Mouse (Mus musculus): ENCODE measurements at regions not wholly inside any gene's neighbourhood (a gene's known extent, or its start where the extent isn't known, plus 50 kb on each side); places are given as distances from the start of the nearest gene placed in this dataset.

GRCm38 (mm10) chr10:9272243-9272642 lies 386.4 kb upstream of the Sash1 start:
- Histone ChIP-seq H3K4me1 (replicated peaks) (peaks cover 21% of the 10 kb centered on the region), H3K4me2 (peak overlapping the region; percentile 26), H3K36me3 (no peaks in the 10 kb centered on the region), H3K9me3 (no peaks in the 10 kb centered on the region), H3K27ac (replicated peaks) (peak overlapping the region; percentile 34; the same call in 1 of the 2 replicates), H3K4me3 (no peak overlapping the region), H3K27me3 (0 out of 2 replicates have a peak, but pooled peaks cover 3% of the 10 kb centered on the region), H3K9ac (no peak overlapping the region)
- WGBS, result 12% methylated on average over 5 of the region's 5 CpGs
- peak; percentile 86 for ATAC-seq (ENCODE audit: low read depth)

GRCm38 (mm10) chr10:9265528-9265927 lies 379.7 kb upstream of the Sash1 start:
- no peak for ATAC-seq (ENCODE audit: low read depth)
- no peaks in the 10 kb centered on the region for H3K9me3 ChIP-seq

DNA sequence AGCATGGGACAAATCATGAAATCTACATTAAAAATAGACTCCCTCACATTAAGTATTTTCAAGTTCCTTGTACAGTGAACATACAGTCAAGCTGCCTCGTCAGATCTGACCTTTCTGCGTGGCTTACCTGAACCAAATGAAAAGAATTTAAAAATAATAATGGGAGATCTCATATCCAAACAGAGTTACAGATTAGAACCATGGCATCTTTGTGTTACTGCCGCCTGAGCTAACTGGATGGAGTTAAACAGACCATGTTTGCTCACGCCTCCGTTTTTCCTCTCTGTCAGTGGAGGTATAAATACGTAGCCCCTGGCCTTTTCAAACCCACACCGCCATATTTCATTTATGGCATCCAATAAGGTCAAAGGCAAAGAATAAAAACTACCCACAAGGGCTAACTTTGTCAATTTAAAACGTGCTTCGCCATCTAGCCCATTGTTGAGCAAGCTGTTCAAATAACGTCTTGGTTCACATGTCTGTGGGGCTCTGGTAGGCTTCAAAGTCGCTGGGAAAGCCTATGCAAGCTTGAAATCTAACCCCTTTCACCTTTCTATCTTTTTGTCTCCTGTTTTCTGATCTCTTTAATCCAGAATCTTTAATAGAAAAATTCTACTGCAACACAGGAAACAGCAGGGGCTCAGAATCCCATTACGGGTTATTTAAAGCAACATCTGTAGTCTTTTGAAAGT lies 378.6 kb upstream of the Sash1 start:
- ATAC-seq (ENCODE audit: low read depth), result no peak
- WGBS, result 70% methylated on average over 12 of the region's 12 CpGs
- no peak overlapping the region for H3K4me3 ChIP-seq
- no peak overlapping the region for H3K9ac ChIP-seq
- H3K9me3 ChIP-seq, result no peaks in the 10 kb centered on the region
- no peak overlapping the region; the same call in 1 of the 2 replicates for H3K27ac ChIP-seq (replicated peaks)
- H3K4me1 ChIP-seq (replicated peaks), result no peaks in the 10 kb centered on the region
- H3K36me3 ChIP-seq, result no peaks in the 10 kb centered on the region
- H3K4me2 ChIP-seq, result no peak overlapping the region
- H3K27me3 ChIP-seq, result peaks cover 5% of the 10 kb centered on the region; the same call in 1 of the 2 replicates

More at GRCm38 (mm10) chr10:9265528-9265927, 379.7 kb upstream of the Sash1 start:
- Histone ChIP-seq H3K36me3 (no peaks in the 10 kb centered on the region), H3K4me2 (no peak overlapping the region), H3K9ac (no peak overlapping the region), H3K27me3 (peaks cover 5% of the 10 kb centered on the region; the same call in 1 of the 2 replicates), H3K4me3 (no peak overlapping the region), H3K27ac (replicated peaks) (no peak overlapping the region), H3K4me1 (replicated peaks) (no peaks in the 10 kb centered on the region)
- WGBS, result 96% methylated on average over 2 of the region's 2 CpGs

GRCm38 (mm10) chr10:9258705-9259104 lies 372.8 kb upstream of the Sash1 start:
- H3K27me3 ChIP-seq, result peaks cover 5% of the 10 kb centered on the region; the same call in 1 of the 2 replicates
- WGBS, result 93% methylated on average over 1 of the region's 1 CpGs
- H3K4me1 ChIP-seq (replicated peaks), result no peaks in the 10 kb centered on the region
- H3K9ac ChIP-seq, result no peak overlapping the region
- no peak overlapping the region for H3K4me3 ChIP-seq
- H3K4me2 ChIP-seq, result no peak overlapping the region
- no peak overlapping the region for H3K27ac ChIP-seq (replicated peaks)
- no peaks in the 10 kb centered on the region for H3K9me3 ChIP-seq
- ATAC-seq (ENCODE audit: low read depth), result no peak
- H3K36me3 ChIP-seq, result no peaks in the 10 kb centered on the region

DNA sequence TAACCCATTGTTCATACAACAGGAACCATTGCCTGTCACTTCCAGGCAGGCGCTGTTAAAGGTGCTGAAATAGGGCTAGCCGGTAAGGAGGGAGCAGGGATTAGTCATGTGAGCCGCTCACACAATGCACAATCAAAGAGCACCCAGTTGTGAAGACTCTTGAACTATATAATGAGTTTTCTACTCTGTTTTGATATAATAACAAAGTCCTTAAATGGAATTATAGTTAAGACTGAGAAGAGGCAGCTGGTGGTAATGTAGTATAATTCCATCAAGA lies 367.0 kb upstream of the Sash1 start:
- peaks cover 16% of the 10 kb centered on the region for H3K4me1 ChIP-seq (replicated peaks)
- H3K27me3 ChIP-seq, result no peaks in the 10 kb centered on the region
- no peaks in the 10 kb centered on the region for H3K36me3 ChIP-seq
- ATAC-seq (ENCODE audit: low read depth), result no peak
- H3K9me3 ChIP-seq, result no peaks in the 10 kb centered on the region
- H3K27ac ChIP-seq (replicated peaks), result peak overlapping the region; percentile 29; the same call in 1 of the 2 replicates
- H3K9ac ChIP-seq, result no peak overlapping the region
- H3K4me2 ChIP-seq, result no peak overlapping the region
- 7% methylated on average over 3 of the region's 3 CpGs for WGBS
- no peak overlapping the region for H3K4me3 ChIP-seq

- Histone ChIP-seq H3K27me3 (no peaks in the 10 kb centered on the region), H3K4me1 (replicated peaks) (peaks cover 16% of the 10 kb centered on the region), H3K27ac (replicated peaks) (peak overlapping the region; percentile 38; the same call in 1 of the 2 replicates), H3K9ac (no peak overlapping the region), H3K4me2 (no peak overlapping the region), H3K9me3 (no peaks in the 10 kb centered on the region), H3K36me3 (no peaks in the 10 kb centered on the region), H3K4me3 (no peak overlapping the region)
- WGBS, result 12% methylated on average over 7 of the region's 7 CpGs
- ATAC-seq (ENCODE audit: low read depth), result no peak
Observed at GRCm38 (mm10) chr10:9252120-9252940, 366.5 kb upstream of the Sash1 start.

DNA sequence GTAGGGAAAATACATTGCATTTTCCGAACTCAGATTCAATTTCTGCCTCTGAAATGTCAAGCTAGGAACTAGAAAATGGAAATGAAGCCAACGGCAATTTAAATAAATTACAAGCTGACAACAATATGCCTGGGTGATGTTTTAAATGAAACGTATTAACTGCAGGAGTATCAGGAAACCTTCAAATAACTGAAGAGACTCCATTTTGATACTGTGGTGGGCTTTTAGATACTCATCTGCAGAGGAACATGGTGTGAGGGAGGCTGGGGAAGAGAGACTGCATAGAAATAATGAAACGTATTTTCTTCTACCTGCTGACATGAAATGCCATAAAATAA lies 357.4 kb upstream of the Sash1 start:
- H3K27me3 ChIP-seq, result no peaks in the 10 kb centered on the region
- ATAC-seq (ENCODE audit: low read depth), result no peak
- 56% methylated on average over 4 of the region's 4 CpGs for WGBS

DNA sequence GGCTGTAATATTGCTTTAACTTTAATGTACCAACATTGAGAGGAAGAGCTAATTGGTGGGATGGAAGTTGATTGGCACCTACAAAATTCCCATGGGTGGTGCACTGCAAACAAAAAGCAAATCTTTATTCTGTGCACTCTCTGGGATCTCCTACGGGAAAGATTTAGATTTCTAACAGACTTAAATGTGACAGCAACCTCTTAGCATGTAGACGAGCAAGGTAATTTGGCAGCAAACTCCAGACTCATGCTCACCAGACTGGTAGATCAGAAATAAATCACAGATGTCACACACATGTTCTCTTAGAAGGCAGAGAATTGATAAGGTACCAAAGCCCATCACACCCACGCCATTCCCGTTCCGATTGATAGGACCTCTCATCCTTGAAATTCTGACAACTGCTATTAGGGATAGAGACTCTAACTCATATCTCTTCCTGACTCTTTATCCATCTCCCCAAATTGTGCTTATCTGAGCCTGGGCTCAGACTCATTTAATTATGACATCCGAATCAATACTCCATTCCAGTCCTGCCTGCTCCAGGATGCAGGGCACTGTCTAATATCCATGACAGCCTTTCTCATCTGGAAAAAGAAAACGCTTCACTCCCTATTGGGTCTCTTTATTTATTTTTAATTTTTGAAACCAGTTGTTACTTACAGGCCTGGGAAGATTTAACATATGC lies 356.9 kb upstream of the Sash1 start:
- no peak for ATAC-seq (ENCODE audit: low read depth)

More for the DNA sequence above, 357.4 kb upstream of the Sash1 start:
- no peak overlapping the region for H3K4me3 ChIP-seq
- no peak overlapping the region for H3K9ac ChIP-seq
- no peak overlapping the region; the same call in 1 of the 2 replicates for H3K27ac ChIP-seq (replicated peaks)
- peaks cover 12% of the 10 kb centered on the region for H3K4me1 ChIP-seq (replicated peaks)
- H3K36me3 ChIP-seq, result no peaks in the 10 kb centered on the region
- H3K9me3 ChIP-seq, result no peaks in the 10 kb centered on the region
- no peak overlapping the region for H3K4me2 ChIP-seq

DNA sequence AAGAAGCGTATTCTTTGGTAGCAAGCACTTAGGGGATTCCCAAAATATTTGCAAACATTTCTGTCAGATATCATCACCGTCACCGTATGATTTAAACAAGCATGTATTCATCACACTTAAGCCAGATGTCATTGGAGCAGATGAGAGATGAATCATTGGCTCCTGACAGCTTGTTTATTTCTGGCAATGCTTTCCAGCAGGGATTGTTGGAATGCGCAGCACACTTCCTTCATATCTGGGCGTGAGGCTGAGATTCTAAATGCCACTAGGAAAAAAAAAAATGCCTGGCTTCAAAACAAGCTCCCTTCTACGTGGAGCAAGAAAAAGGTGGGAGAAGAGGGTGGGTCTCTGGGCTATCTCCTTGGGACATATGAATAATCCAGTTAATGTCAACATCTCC lies 354.1 kb upstream of the Sash1 start:
- Histone ChIP-seq H3K27ac (replicated peaks) (no peak overlapping the region), H3K27me3 (no peaks in the 10 kb centered on the region), H3K36me3 (no peaks in the 10 kb centered on the region), H3K9ac (no peak overlapping the region), H3K9me3 (no peaks in the 10 kb centered on the region), H3K4me2 (no peak overlapping the region), H3K4me1 (replicated peaks) (peaks cover 12% of the 10 kb centered on the region), H3K4me3 (no peak overlapping the region)
- ATAC-seq (ENCODE audit: low read depth), result no peak
- WGBS, result 71% methylated on average over 6 of the region's 6 CpGs

More for the DNA sequence above, 356.9 kb upstream of the Sash1 start:
- Histone ChIP-seq H3K4me3 (no peak overlapping the region), H3K4me1 (replicated peaks) (peaks cover 12% of the 10 kb centered on the region), H3K27me3 (no peaks in the 10 kb centered on the region), H3K9me3 (no peaks in the 10 kb centered on the region), H3K36me3 (no peaks in the 10 kb centered on the region), H3K9ac (no peak overlapping the region), H3K4me2 (no peak overlapping the region), H3K27ac (replicated peaks) (no peak overlapping the region)
- 72% methylated on average over 7 of the region's 7 CpGs for WGBS

GRCm38 (mm10) chr10:9231751-9232150 lies 345.9 kb upstream of the Sash1 start:
- ATAC-seq (ENCODE audit: low read depth), result no peak
- no peaks in the 10 kb centered on the region for H3K36me3 ChIP-seq
- 83% methylated on average over 3 of the region's 3 CpGs for WGBS

GRCm38 (mm10) chr10:9229116-9229515 lies 343.2 kb upstream of the Sash1 start:
- no peak for ATAC-seq (ENCODE audit: low read depth)
- WGBS, result 69% methylated on average over 11 of the region's 11 CpGs
- no peaks in the 10 kb centered on the region for H3K27me3 ChIP-seq
- no peaks in the 10 kb centered on the region for H3K36me3 ChIP-seq
- no peaks in the 10 kb centered on the region for H3K4me1 ChIP-seq (replicated peaks)
- H3K4me2 ChIP-seq, result no peak overlapping the region
- no peak overlapping the region for H3K9ac ChIP-seq
- H3K9me3 ChIP-seq, result no peaks in the 10 kb centered on the region
- no peak overlapping the region for H3K27ac ChIP-seq (replicated peaks)
- no peak overlapping the region for H3K4me3 ChIP-seq

More at GRCm38 (mm10) chr10:9231751-9232150, 345.9 kb upstream of the Sash1 start:
- no peaks in the 10 kb centered on the region for H3K27me3 ChIP-seq
- H3K4me2 ChIP-seq, result no peak overlapping the region
- no peak overlapping the region for H3K4me3 ChIP-seq
- H3K9ac ChIP-seq, result no peak overlapping the region
- no peaks in the 10 kb centered on the region for H3K9me3 ChIP-seq
- no peak overlapping the region for H3K27ac ChIP-seq (replicated peaks)
- no peaks in the 10 kb centered on the region for H3K4me1 ChIP-seq (replicated peaks)

DNA sequence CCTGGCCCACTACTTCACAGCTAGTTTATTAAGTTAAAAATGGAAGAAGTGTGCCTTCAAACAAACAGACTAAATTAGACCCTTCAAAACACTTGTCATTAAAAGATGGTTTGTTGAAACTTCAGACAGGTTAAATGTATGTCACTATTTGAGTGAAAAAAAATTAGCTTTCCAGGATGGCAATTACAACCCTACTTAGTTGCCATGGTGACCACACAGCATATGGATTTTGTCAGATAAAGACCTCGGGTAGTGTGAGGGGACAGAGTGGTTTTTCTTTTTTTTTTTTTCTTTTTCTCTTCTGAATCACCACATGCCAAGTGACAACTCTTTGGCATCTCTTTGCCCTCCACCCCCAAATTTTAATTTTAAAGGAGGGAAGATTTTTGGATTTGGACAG lies 341.5 kb upstream of the Sash1 start:
- 19% methylated on average over 1 of the region's 1 CpGs for whole genome bisulfite sequencing
- no peaks in the 10 kb centered on the region for H3K4me1 ChIP-seq (replicated peaks)
- no peak overlapping the region for H3K4me3 ChIP-seq
- H3K9ac ChIP-seq, result no peak overlapping the region
- H3K4me2 ChIP-seq, result no peak overlapping the region
- no peaks in the 10 kb centered on the region for H3K9me3 ChIP-seq
- no peaks in the 10 kb centered on the region for H3K36me3 ChIP-seq
- H3K27ac ChIP-seq (replicated peaks), result no peak overlapping the region
- ATAC-seq (ENCODE audit: low read depth), result no peak
- no peaks in the 10 kb centered on the region for H3K27me3 ChIP-seq

Measured in neural tube, embryonic 13.5 days (tissue).